Mouse (Mus musculus) fibroblast of lung, adult 2 months (primary cell): ENCODE data around the gene Vmp1.

Source experiments
- DNase-seq: peaks from one replicate; pipeline ENCODE4 v3.0.0-alpha.2; 2011; ENCODE audit warnings: low read depth

The Vmp1 gene

GRCm38 (mm10) chr11:86683395-86684125 is at the start of gene Vmp1, which contains the start of gene Ptrh2:
Gene Vmp1 (minus strand): TSS chr11:86683836.
Gene Ptrh2 (plus strand): TSS chr11:86683985.
- peak; percentile 91 for DNase-seq

DNA sequence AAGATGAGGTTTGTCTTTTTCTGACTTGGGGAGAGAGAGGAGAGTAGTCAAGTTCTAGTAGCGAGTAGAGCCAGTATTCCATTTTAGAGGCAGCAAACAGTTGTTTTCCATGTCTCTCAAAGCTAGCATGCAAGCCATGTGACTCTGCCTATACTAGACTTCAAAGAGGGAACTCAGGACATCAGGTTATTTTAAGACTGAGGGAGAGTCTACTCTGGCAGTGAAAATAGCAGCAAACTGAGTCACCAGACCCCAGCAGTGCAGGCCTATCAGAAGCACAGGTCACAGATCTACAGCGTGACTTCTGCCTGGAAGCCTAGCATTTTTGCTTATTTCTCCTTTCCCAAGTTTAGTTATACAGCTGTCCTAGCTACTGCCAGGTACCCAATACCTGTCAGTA is 47.8 kb upstream of the Vmp1 start:
- DNase-seq: peak; percentile 14

DNA sequence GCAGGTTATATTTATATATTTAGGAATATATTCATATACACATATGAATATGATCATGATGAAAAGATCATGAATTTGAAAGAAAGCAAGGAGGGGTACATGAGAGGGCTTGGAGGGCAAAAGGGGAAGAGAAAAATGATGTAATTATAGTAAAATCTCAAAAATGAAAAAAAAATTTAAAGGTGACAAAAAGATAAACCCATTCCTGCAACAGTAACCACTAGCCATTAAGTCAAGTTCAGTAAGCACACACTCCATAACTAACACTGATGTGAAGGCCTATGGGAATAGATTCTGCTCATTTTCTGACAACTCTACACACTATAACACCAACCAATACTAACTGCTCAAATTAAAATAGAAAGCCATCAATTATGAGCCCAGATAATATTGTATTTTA is 42.0 kb upstream of the Vmp1 start:
- DNase-seq: no peak

GRCm38 (mm10) chr11:86724982-86725381 is 41.3 kb upstream of the Vmp1 start:
- DNase-seq: no peak

GRCm38 (mm10) chr11:86724004-86724403 is 40.4 kb upstream of the Vmp1 start:
- no peak for DNase-seq

GRCm38 (mm10) chr11:86719390-86719789 is 35.8 kb upstream of the Vmp1 start:
- no peak for DNase-seq

DNA sequence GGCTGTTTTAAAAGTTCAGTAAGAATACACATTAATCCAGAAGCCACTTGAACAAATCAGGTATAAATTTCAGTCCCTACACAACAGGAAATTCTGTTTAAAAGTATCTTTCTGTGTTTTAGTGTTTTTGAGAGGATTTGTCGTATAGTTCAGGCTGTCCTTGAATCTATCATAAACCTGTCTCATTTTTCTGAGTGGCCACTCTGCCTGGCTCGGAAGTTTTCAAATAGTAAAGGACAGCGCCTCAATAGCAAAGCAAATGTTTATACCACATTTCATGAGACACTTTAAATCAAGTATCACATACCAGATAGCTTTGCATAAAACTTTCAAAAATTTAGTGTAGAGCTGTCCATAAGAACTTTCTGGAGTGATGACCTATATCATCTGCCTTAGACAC is 34.7 kb upstream of the Vmp1 start:
- DNase-seq: no peak

DNA sequence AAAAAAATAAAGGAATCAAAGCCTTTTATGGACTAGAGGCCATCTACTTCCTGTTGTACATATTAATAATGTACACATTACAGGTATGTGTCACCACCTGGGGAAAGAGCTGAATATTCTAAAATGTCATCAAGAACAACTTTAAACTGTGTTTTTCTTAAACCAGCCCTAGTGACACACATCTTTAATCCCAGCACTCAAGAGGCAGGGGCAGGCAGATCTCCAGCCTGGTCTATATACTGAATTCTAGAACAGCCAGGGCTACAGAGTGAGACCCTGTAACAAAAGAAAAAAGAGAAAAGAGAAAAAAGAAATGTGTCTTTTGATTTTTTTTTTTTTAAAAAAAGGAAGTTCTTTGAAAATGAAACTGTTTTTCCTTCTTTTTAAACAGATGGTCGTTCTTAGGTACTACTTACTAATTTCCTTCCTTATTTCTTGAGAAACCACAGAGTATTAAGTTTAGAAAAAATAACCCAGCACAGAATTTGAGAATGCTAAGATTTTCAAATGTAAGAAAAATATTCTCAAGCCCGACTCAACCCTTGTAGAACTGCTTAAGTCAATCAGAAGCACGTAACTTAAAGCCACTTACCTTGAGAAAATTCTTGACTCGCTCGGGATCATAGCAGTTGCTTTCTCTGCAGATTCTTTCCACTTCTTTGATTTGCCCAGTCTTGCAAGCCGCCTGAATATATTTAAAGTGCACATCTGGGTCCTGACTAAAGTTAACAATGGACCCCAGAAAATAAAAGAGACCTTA is 33.9 kb upstream of the Vmp1 start:
- DNase-seq: no peak

DNA sequence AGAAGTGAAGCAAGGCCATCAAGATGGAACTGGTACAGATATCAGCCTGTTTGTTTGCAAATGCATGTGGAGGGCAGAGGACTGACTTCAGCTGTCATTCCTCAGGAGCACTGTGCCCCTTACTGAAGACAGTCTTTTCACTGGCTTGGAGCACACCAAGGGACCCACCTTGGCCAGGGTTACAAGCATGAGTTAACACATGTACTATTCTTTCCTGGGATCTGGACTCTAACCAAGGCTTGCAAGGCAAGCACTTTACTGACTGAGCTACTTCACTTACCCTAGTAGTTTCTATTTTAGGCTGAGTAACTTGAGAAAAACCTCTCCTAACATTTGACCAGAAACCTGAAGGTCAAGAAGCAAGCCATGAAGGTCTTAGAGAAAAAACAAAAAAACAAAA is 31.0 kb upstream of the Vmp1 start:
- no peak for DNase-seq

- no peak for DNase-seq
Measured at GRCm38 (mm10) chr11:86701151-86701550, 17.5 kb upstream of the Vmp1 start.

- no peak for DNase-seq
Measured at GRCm38 (mm10) chr11:86695461-86695860, 11.8 kb upstream of the Vmp1 start.

DNA sequence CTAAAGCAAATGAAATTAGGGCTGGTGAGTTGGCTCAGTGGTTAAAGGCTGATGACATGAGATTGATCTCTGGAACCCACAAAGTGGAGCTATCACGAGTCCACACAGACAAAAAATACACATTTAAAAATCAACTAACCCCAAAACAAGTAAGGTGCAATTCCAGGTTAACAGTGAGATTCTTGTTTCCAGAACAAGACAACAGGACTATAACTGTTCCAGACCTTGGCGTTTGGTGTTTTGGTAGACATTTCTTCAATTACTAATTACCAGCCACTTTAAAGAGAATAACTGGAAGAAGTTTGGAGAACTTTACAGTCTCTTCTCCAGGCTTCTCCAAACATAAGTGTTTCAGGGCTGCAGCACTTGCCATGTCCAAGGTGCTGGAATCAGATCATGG is 8.9 kb upstream of the Vmp1 start:
- no peak for DNase-seq

DNA sequence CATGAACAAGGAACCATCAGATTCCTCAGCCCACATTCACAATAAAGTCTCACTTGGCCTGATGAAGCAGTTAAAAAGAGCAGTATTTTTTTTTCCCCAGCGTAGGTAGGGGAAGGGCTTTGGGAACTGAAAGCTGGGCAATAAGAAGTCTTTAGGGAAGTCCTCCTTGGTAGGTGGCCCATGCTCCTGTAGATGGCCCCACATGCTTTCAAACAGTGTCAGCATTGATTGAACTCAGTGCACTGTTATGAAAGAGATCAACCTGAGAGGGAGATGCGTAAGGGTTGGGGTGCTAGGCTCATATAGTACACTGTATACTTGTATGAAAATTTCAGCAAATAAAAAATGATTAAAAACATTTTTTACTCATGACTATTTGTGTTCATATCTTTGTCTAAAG is 8.3 kb upstream of the Vmp1 start:
- no peak for DNase-seq

DNA sequence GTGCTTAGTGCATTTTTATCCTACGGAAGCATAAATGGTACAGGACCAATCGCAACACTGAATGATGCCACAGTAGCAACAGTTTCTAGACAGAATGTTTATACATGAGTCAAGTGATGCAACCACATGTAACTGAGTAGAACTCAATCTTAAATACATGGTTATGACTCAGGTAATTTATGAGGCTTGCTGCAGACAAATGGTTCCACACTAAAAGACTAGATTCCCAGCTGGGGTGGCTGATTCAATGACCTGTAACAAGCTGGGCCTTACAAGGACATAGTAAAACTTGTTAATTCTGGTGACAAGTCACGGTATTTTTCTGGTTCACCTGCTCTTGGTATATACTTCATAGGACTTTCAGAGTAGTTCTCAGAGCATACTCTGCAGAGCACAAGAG is 7.8 kb upstream of the Vmp1 start:
- DNase-seq: no peak

- DNase-seq: no peak
Measured at GRCm38 (mm10) chr11:86690383-86690782, 6.7 kb upstream of the Vmp1 start.

DNA sequence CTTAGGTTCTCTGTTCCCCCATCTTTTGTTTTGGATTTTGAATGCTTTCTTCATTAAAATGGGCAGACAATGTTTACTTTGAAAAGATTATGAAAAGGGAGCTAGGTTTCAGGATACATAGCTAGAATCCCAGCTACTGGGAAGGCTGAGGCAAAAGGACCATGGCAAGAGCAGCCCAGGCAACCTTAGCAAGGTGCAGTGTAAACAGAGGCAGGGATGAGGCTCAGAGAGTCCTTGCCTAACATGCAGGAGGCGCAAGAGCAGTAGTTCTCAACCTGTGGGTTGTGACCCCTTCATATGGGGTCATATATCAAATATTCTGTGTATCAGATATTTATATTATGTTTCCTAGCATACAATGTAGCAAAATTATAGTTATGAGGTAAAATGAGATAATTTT is 1.7 kb upstream of the Vmp1 start:
- DNase-seq: no peak

GRCm38 (mm10) chr11:86684126-86685012 is 733 bp upstream of the Vmp1 start:
- no peak for DNase-seq

- DNase-seq: no peak
Measured at GRCm38 (mm10) chr11:86682861-86683260, 775 bp downstream of the Vmp1 start.

DNA sequence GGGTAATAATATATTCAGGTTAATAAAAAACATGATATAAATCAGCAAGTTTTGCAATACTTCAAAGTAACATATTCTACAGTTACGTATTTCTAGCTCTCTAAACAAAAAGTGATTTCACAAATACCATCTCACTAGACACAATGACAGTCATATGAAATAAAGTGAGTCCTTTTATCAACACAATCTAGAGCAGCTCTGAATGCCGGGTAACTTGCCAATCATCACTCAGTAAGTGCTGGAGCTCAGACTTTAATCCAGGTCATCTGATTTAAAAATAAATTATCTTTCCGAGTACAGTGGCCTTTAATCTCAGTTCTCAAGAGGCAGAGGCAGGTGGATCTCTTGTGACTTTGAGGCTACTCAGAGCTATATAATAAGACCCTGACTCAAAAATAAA is 2.2 kb downstream of the Vmp1 start:
- DNase-seq: no peak

- no peak for DNase-seq
Measured at GRCm38 (mm10) chr11:86680729-86681128, 2.9 kb downstream of the Vmp1 start.

DNA sequence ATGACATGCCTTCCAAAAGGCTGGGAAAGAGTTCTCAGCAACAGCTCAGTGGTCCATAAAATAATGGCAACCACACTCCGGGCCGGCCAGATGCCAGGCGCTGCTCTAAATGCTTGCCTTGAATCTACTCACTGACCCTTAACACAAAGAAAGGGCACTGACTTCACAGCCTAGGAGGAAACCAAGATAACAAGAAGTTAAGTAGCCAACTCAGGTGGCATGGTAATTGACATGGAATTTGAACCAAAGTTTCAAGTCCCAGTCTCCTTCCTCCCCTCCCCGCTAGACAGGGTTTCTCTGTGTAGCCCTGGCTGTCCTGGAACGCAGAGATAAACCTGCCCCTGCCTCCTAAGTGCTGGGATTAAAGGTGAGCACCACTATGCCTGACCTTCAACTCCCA is 4.7 kb downstream of the Vmp1 start:
- DNase-seq: no peak

GRCm38 (mm10) chr11:86675520-86675919 is 8.1 kb downstream of the Vmp1 start:
- DNase-seq: no peak

DNA sequence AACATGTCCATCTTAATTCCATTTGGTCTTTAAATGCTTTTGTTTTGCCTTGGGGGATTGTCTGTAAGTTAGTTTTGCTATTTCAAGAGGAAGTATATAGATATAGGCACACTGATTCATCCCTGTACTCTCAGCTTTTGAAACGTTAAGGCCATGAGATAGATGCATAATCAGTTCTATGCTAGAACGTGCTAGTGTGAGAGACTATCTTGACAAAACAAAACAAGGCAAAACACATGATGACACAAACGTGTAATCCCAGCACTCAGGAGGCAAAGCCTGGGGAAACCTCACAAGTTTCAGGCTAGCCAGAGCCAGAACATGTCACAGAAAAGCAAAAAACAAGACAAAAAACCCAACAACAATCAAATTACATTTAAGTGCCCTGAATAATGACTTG is 10.9 kb downstream of the Vmp1 start:
- no peak for DNase-seq
